Mouse (Mus musculus) testis, postnatal 10 days (tissue): ENCODE measurements around the gene Gm44973.

Experiments used
- DNase-seq: peaks from one replicate; pipeline ENCODE4 v3.0.0; 2021; ENCODE audit warnings: low spot score

The Gm44973 gene

DNA sequence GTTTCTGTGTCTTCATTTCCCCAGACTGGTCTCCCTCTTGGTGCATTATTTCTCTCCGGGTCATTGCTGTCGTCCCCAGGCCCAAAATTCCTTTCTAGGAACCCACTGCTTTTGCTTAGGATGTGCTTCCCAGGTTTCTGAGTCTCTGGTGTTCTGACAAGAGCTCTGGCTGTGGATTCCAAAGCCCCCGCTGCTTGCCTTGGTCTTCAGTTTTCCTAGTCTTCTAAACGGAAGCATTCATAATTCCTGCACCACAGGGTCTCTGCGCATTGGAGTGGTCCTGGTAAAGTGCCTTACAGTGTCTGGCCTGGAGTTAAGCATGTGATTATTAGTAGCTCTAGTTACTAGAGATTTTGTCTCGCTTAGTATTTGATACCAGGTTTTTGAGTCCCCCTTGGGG, 65.5 kb downstream of the Gm44973 start:
- peak; percentile 40 for DNase-seq

DNA sequence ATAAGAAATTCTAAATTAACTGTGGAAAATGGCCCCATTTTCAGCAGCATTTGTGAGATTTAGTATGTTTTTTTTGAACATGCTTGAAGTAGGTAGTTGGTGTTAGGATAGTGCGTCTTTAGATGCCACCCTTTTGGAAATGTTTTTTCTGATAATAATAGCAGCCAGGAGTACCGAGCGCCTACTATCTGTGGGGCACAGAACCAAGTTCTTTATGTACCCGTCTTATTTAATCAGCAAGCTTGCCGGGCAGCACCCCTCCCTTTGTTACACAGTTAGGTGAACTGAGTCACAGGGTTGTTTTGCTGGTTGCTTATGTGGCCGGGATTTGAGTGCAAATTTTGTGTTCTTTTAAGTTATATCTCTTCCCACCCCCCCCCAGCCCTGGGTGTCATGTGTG, 65.9 kb downstream of the Gm44973 start:
- peak; percentile 39 for DNase-seq

DNA sequence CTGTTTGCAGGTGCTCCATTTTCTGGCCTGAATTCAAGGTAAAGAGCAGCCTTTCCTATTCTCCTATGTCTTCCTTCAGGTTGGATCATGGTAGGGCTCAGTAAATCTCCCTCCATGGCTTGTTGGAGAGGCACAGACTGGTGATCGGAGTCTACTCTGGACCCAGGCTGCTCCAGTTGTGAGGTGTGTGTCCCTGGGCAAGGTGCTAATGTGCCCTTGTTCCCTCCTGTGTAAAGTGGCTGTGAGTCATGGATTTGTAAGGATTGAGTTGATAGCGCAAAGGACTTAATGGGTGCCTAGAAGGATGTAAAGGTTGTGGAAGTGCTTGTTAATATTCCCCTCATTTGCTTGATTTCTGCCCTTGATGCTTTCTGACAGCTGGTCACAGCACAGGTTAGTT, 66.6 kb downstream of the Gm44973 start:
- DNase-seq: peak; percentile 40
